Mouse (Mus musculus) intestine, postnatal 0 days (tissue): Measurements from ENCODE around the gene Ikzf1. TPM values are rescaled to one million over a fixed set of nuclear protein-coding genes. Genes with fewer than 3 reads are reported as not detected.

ENCODE experiments used
- ATAC-seq: fragments of 200-750 bp; cut with Nextera tagmentation; 2 replicates; pipeline ENCODE4 v1.8.0; 2017; ENCODE audit warnings: mild to moderate bottlenecking, moderate TSS enrichment, moderate library complexity
- H3K27ac ChIP-seq: fragments of 300-500 bp; sonication (generic); 2 replicates; pipeline ENCODE4 v1.5.1; 2014; ENCODE audit warnings: mild to moderate bottlenecking, low read depth, low read length, moderate library complexity
- H3K27me3 ChIP-seq: fragments of 300-500 bp; sonication (generic); replicated peaks from 2 replicates; pipeline ENCODE4 v1.6.1; 2014; ENCODE audit warnings: low read length, mixed read lengths; ENCODE audit not compliant: control insufficient read depth, insufficient read depth
- H3K36me3 ChIP-seq: fragments of 300-500 bp; sonication (generic); 2 replicates; pipeline ENCODE4 v1.6.1; 2014; ENCODE audit warnings: mild to moderate bottlenecking, moderate library complexity; ENCODE audit not compliant: control insufficient read depth, insufficient read depth
- H3K4me1 ChIP-seq: fragments of 300-500 bp; sonication (generic); replicated peaks from 2 replicates; pipeline ENCODE4 v1.6.1; 2014; ENCODE audit warnings: antibody characterized with exemption, low read length, mixed read lengths; ENCODE audit not compliant: control insufficient read depth, insufficient read depth
- H3K4me2 ChIP-seq: fragments of 300-500 bp; sonication (generic); replicated peaks from 2 replicates; pipeline ENCODE4 v1.6.1; 2014; ENCODE audit warnings: low read depth, mild to moderate bottlenecking, moderate library complexity
- H3K4me3 ChIP-seq: fragments of 300-500 bp; sonication (generic); 2 replicates; pipeline ENCODE4 v1.5.1; 2014; ENCODE audit warnings: low read depth, low read length
- H3K9ac ChIP-seq: fragments of 300-500 bp; sonication (generic); 2 replicates; pipeline ENCODE4 v1.6.1; 2014; ENCODE audit warnings: mild to moderate bottlenecking, low read depth, low read length
- H3K9me3 ChIP-seq: fragments of 300-500 bp; sonication (generic); 2 replicates; pipeline ENCODE4 v1.6.1; 2016; ENCODE audit warnings: mixed run types; ENCODE audit not compliant: control insufficient read depth
- CTCF ChIP-seq: sonication (generic); IDR thresholded peaks from 2 replicates; pipeline ENCODE4 v1.5.1; 2016; ENCODE audit warnings: low read depth, mild to moderate bottlenecking, control low read depth, antibody characterized with exemption, moderate library complexity
- WGBS: fragments of 180-500 bp; shearing (Covaris S2); extraction: QIAGEN DNeasy Blood & Tissue Kit; methylation state at CpG from one replicate; pipeline ENCODE4 v1.1.7; 2014; 5-methylcytosine and 5-hydroxymethylcytosine counted together
- polyA plus RNA-seq: library from polyadenylated mRNA; unstranded; fragments of >200 nt; fragmentation: Nextera tagmentation; extraction: Ambion mirVana; gene quantifications from 2 replicates; pipeline ENCODE4 v1.2.1, GENCODE M21; 2015

The Ikzf1 gene
- polyA plus RNA-seq, 1 experiment from 2014 or later, result 0.85 TPM

DNA sequence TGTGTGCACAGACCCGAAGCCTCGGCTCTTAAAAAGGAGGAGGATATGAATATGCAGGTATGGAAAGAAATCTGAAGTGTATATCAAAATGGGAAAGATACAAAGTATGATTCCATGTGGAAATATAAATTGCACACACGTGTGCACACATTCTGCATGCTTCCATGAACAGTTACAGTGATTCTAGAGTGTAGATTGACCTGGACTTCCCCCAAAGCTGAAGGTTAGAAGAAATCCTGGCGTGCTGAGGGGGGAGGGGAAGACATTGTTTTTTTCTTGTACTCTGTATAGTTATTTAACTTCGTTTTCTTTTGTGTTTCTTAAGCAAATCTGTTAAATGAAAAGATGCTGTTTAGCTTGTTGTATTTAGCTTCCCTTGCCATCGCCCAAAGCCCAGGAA, 16.6 kb downstream of the Ikzf1 start:
- no peaks in the 10 kb centered on the region for H3K4me1 ChIP-seq
- no peak overlapping the region for H3K9ac ChIP-seq
- no peaks in the 10 kb centered on the region for H3K36me3 ChIP-seq
- no peak overlapping the region for H3K4me2 ChIP-seq
- no peak for ATAC-seq
- H3K27me3 ChIP-seq, result no peaks in the 10 kb centered on the region
- no peak for TF ChIP-seq CTCF
- H3K4me3 ChIP-seq, result no peak overlapping the region
- no peaks in the 10 kb centered on the region for H3K9me3 ChIP-seq
- no peak overlapping the region for H3K27ac ChIP-seq
- WGBS, result 65% methylated on average over 6 of the region's 6 CpGs

DNA sequence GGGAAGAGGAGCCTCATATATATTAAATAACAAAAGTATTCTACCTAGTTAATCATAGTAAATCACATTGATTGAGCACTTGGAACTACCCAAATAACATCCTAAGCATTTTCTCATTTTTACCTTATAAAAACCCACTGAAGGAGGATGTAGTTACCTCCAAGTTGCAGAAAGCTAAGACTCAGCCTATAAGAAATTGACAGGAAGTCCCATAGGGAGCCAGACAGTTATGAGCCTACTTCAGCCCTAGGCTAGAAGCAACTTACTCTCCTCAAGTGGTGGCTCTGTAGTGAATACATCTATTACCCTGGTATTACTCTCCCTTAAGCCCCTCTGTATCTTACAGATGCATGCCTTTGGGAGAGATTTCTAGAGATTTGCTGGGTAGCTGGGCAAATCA, 19.0 kb downstream of the Ikzf1 start:
- Histone ChIP-seq H3K9ac (no peak overlapping the region), H3K27me3 (no peaks in the 10 kb centered on the region), H3K4me1 (no peaks in the 10 kb centered on the region), H3K4me2 (no peak overlapping the region), H3K4me3 (no peak overlapping the region), H3K27ac (no peak overlapping the region), H3K36me3 (no peaks in the 10 kb centered on the region), H3K9me3 (no peaks in the 10 kb centered on the region)
- TF ChIP-seq CTCF, result no peak
- ATAC-seq, result no peak

GRCm38 (mm10) chr11:11708154-11708719, 23.4 kb downstream of the Ikzf1 start:
- Histone ChIP-seq H3K9me3 (no peaks in the 10 kb centered on the region), H3K36me3 (no peaks in the 10 kb centered on the region), H3K4me1 (no peaks in the 10 kb centered on the region), H3K27me3 (no peaks in the 10 kb centered on the region), H3K9ac (no peak overlapping the region), H3K4me3 (no peak overlapping the region), H3K4me2 (no peak overlapping the region), H3K27ac (no peak overlapping the region)
- WGBS, result 82% methylated on average over 9 of the region's 9 CpGs
- TF ChIP-seq CTCF, result no peak
- no peak for ATAC-seq

DNA sequence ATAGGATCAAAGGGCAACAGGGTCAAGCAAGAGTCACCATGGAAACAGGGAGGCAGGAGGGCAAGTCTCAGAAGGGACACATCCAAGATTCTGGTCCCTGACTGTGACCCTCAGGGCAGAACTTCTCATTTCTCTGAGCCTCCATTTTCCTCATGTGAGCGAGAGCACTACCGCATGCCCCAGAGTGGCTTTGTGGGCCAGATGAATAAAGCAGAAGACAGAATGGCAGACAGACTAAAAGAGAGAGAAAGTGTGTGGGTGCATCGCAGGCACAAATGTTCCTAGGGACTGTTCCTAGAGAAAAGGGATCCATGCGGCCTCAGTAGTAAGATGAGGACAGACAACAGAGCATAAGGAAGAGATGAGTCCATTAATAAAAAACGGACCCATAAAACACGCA, 24.5 kb downstream of the Ikzf1 start:
- H3K27me3 ChIP-seq, result no peaks in the 10 kb centered on the region
- TF ChIP-seq CTCF, result no peak
- H3K9ac ChIP-seq, result no peak overlapping the region
- H3K4me2 ChIP-seq, result no peak overlapping the region
- ATAC-seq, result no peak
- WGBS, result 86% methylated on average over 6 of the region's 6 CpGs
- no peak overlapping the region for H3K27ac ChIP-seq
- no peaks in the 10 kb centered on the region for H3K36me3 ChIP-seq
- no peak overlapping the region for H3K4me3 ChIP-seq
- H3K9me3 ChIP-seq, result no peaks in the 10 kb centered on the region
- no peaks in the 10 kb centered on the region for H3K4me1 ChIP-seq

GRCm38 (mm10) chr11:11710718-11711117, 25.9 kb downstream of the Ikzf1 start:
- Histone ChIP-seq H3K9ac (no peak overlapping the region), H3K27ac (no peak overlapping the region), H3K4me1 (no peaks in the 10 kb centered on the region), H3K4me2 (no peak overlapping the region), H3K27me3 (no peaks in the 10 kb centered on the region), H3K9me3 (no peaks in the 10 kb centered on the region), H3K4me3 (no peak overlapping the region), H3K36me3 (no peaks in the 10 kb centered on the region)
- no peak for ATAC-seq
- TF ChIP-seq CTCF, result no peak

DNA sequence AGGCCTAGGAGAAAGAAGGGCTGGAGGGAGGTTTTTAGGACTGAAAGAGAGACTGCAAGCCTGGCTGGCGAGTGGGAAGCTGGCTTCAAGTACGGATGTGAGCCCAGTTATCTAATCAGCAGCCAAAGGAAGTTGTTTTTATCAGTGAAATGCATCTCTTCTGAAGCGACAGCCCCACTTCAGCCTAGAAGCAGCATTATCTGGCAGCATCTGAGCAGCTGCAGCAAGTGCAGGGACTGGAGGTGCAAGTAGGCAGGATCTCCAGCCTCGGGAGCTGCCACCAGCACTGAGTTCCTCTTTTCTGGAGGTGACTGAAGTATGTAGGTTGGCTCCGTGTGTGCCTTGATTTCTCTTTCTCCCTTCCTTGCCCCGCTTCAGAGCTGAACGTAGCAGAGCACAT, 26.9 kb downstream of the Ikzf1 start:
- Histone ChIP-seq H3K4me3 (no peak overlapping the region), H3K9ac (no peak overlapping the region), H3K27ac (no peak overlapping the region), H3K4me1 (no peaks in the 10 kb centered on the region), H3K9me3 (no peaks in the 10 kb centered on the region), H3K36me3 (no peaks in the 10 kb centered on the region), H3K4me2 (no peak overlapping the region), H3K27me3 (no peaks in the 10 kb centered on the region)
- no peak for TF ChIP-seq CTCF
- ATAC-seq, result no peak
- WGBS, result 43% methylated on average over 7 of the region's 7 CpGs

- 71% methylated on average over 2 of the region's 2 CpGs for WGBS
- no peak for ATAC-seq
- no peaks in the 10 kb centered on the region for H3K9me3 ChIP-seq
- H3K4me1 ChIP-seq, result no peaks in the 10 kb centered on the region
- H3K27ac ChIP-seq, result no peak overlapping the region
- no peaks in the 10 kb centered on the region for H3K27me3 ChIP-seq
- H3K36me3 ChIP-seq, result no peaks in the 10 kb centered on the region
- H3K9ac ChIP-seq, result no peak overlapping the region
- no peak overlapping the region for H3K4me3 ChIP-seq
- no peak overlapping the region for H3K4me2 ChIP-seq
- TF ChIP-seq CTCF, result no peak
These were observed 29.9 kb downstream of the Ikzf1 start for GRCm38 (mm10) chr11:11714676-11715075.
